Comparison of ENCODE assay signal across 9 mouse cellular contexts in the genomic region with DNA sequence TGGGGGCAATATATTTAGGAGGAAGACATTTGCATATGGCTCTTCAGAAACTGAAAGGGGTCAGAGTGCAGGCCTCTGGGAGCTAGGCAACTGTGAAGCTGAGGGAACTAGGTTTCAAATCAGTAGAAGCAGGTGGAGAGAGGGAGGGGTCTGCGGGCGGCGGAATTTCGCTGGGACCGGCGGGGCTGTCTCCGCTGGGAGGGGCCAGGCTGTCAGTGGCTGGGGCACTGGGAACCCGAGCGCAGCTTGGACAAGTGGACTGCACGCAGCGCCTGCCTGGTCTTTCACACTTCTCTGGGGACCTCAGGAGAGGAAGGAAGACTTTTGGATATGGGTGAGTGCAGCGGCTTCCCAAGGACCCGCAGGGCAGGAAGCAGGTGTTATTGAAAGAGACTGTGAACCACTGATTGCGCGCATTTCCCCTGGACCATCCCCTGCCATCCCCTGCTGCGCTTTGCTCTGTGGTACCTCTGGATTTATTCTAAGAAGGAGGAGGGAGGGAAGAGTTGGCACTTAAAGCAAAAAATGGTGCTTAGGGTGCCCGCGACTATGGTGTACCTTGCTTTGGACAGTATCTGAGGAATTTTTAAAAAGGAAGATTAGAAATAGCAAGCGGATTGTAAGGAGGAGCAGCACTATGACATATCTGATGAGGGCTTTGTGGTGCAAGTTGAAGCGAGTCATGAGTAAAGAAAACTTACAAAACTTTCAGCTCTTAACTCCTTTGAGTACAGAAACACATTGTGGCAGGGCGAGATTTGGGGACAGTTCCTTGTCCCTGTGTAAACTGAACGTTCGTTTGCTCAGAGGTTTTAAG.
DNase-seq lines count a peak whose midpoint lies in the region; ATAC-seq and TF ChIP-seq lines count a peak whose summit lies in the region.
"Had no signal": no experiment of that assay in that cellular context is flagged by ENCODE, and none has a peak within 500 bp of the region (broad histone marks: within the 10 kb centered on the region; RNA-seq: fewer than 3 reads in every experiment).

No protein-coding gene starts in this region.

- H3K9me3 ChIP-seq in heart, embryonic 11.5 days (replicated peaks; ENCODE audit: control insufficient read depth, low read length): no peaks in the 10 kb centered on the region
- no peaks in the 10 kb centered on the region for H3K9me3 ChIP-seq in midbrain, embryonic 14.5 days (ENCODE audit: control insufficient read depth, low read length)
- H3K9me3 ChIP-seq: G1E had no signal

- H3K4me3 ChIP-seq in heart, embryonic 11.5 days (ENCODE audit: low read depth, low read length): peak overlapping the region; percentile 52
- H3K4me3 ChIP-seq in kidney, adult 2 months (ENCODE audit: insufficient read depth, low read depth, low read length): peak overlapping the region; percentile 48
- peak overlapping the region; percentile 40 for H3K4me3 ChIP-seq in midbrain, embryonic 14.5 days (replicated peaks; ENCODE audit: low read depth, low read length)

- TF ChIP-seq CTCF in kidney, adult 2 months (conservative IDR thresholded peaks at IDR 0.05; ENCODE audit: insufficient read depth, insufficient read length, low read depth, low read length): no peak

- H3K4me1 ChIP-seq in heart, embryonic 11.5 days (ENCODE audit: control insufficient read depth, insufficient read depth, low read length): no peaks in the 10 kb centered on the region
- peaks cover 3% of the 10 kb centered on the region; the same call in 1 of the 2 replicates for H3K4me1 ChIP-seq in kidney, adult 2 months (ENCODE audit: control insufficient read depth, insufficient read depth, low read length)
- H3K4me1 ChIP-seq in midbrain, embryonic 14.5 days (ENCODE audit: control insufficient read depth, insufficient read depth, low read length): peaks cover 12% of the 10 kb centered on the region

- peak overlapping the region; percentile 89 for H3K4me2 ChIP-seq in heart, embryonic 11.5 days
- H3K4me2 ChIP-seq in midbrain, embryonic 14.5 days (ENCODE audit: low read length): peak overlapping the region; percentile 68

- 0 out of 2 replicates have a peak, but pooled peaks have one; percentile 71 for ATAC-seq in heart, embryonic 11.5 days (replicated peaks; ENCODE audit: insufficient number of reproducible peaks, low FRiP score, low TSS enrichment)
- peak; percentile 47 for ATAC-seq in midbrain, embryonic 14.5 days (ENCODE audit: low FRiP score, low TSS enrichment)

- no peak for TF ChIP-seq POLR2A in kidney, adult 2 months (IDR thresholded peaks at IDR 0.05; ENCODE audit: low read depth, low read length)

- H3K27me3 ChIP-seq in heart, embryonic 11.5 days (ENCODE audit: control insufficient read depth, insufficient read depth, low read length): no peaks in the 10 kb centered on the region
- no peaks in the 10 kb centered on the region for H3K27me3 ChIP-seq in kidney, adult 2 months (replicated peaks; ENCODE audit: control insufficient read depth, insufficient read depth, low read length)
- H3K27me3 ChIP-seq in midbrain, embryonic 14.5 days (ENCODE audit: control insufficient read depth, insufficient read depth, low read length): no peaks in the 10 kb centered on the region

- no peak overlapping the region for H3K27ac ChIP-seq in heart, embryonic 11.5 days (ENCODE audit: low read depth, low read length)
- H3K27ac ChIP-seq in kidney, adult 2 months (ENCODE audit: insufficient read depth, low read depth, low read length): peak overlapping the region; percentile 79
- peak overlapping the region; percentile 60; the same call in 1 of the 2 replicates for H3K27ac ChIP-seq in midbrain, embryonic 14.5 days (replicated peaks; ENCODE audit: low read depth, low read length)

- DNase-seq in layer of hippocampus, adult 11-12 months (ENCODE audit: low spot score): peak; percentile 14
- no peak for DNase-seq in layer of hippocampus, adult 9-11 months
- DNase-seq in embryo, embryonic 11 days: peak; percentile 70
- peak; percentile 76 for DNase-seq in kidney, adult 2 months
- DNase-seq in liver: peak; percentile 18
- peak; percentile 54 for DNase-seq in midbrain, embryonic 14.5 days
- DNase-seq in natural killer cell, adult 2 months (ENCODE audit: low spot score in 2 of 2): no peak

- WGBS in heart, embryonic 11.5 days (ENCODE audit: insufficient replicate concordance): under 1% methylated on average over 23 of the region's 23 CpGs
- WGBS in kidney, adult 2 months: under 1% methylated on average over 23 of the region's 23 CpGs
- WGBS in midbrain, embryonic 14.5 days: under 1% methylated on average over 23 of the region's 23 CpGs

- H3K36me3 ChIP-seq in heart, embryonic 11.5 days (ENCODE audit: control insufficient read depth, insufficient read depth, low read length): no peaks in the 10 kb centered on the region
- H3K36me3 ChIP-seq in kidney, adult 2 months (ENCODE audit: control insufficient read depth, insufficient read depth, low read length): no peaks in the 10 kb centered on the region
- no peaks in the 10 kb centered on the region for H3K36me3 ChIP-seq in midbrain, embryonic 14.5 days (ENCODE audit: control insufficient read depth, insufficient read depth, low read length)
- H3K36me3 ChIP-seq: G1E had no signal

- H3K9ac ChIP-seq in heart, embryonic 11.5 days (ENCODE audit: low read depth, low read length): peak overlapping the region; percentile 72
- H3K9ac ChIP-seq in midbrain, embryonic 14.5 days (replicated peaks; ENCODE audit: low read length): peak overlapping the region; percentile 45

Comparison
In these comparisons a context has a peak if more than half of its experiments do, and no peak if none do; other contexts are left out.
1. DNase-seq: peak in layer of hippocampus, adult 11-12 months (single experiment), embryo, embryonic 11 days (single experiment), kidney, adult 2 months (single experiment), liver (single experiment) and midbrain, embryonic 14.5 days (single experiment); none in layer of hippocampus, adult 9-11 months (single experiment) and natural killer cell, adult 2 months (0 of 2).
2. Peak in every context shown above with its lines, with median percentiles within 50 percentile points of each other: H3K4me3 ChIP-seq.